Mouse (Mus musculus) heart, embryonic 13.5 days (tissue): ENCODE results near the gene Armc2. TPM values are rescaled to one million over a fixed set of nuclear protein-coding genes. Genes with fewer than 3 reads are reported as not detected.
A peak's percentile ranks its signal among the peaks of the same experiment; 100 is the strongest.
"Not testable (repeated sequence)": the region's sequence is repeated elsewhere in the genome, so short reads cannot be mapped to it uniquely, and the experiment has no call there.

ENCODE experiments used
- ATAC-seq: fragments of 200-750 bp; cut with Nextera tagmentation; 2 replicates; pipeline ENCODE4 v1.8.0; 2017; ENCODE audit warnings: moderate TSS enrichment; ENCODE audit not compliant: insufficient number of reproducible peaks, low FRiP score, low TSS enrichment; ENCODE audit errors: extremely low read depth
- H3K27ac ChIP-seq: fragments of 300-500 bp; sonication (generic); replicated peaks from 2 replicates; pipeline ENCODE4 v1.5.1; 2015; ENCODE audit warnings: moderate library complexity, mild to moderate bottlenecking, inconsistent platforms
- H3K27me3 ChIP-seq: fragments of 300-500 bp; sonication (generic); replicated peaks from 2 replicates; pipeline ENCODE4 v1.6.1; 2015; ENCODE audit warnings: mild to moderate bottlenecking, inconsistent platforms
- H3K36me3 ChIP-seq: fragments of 300-500 bp; sonication (generic); 2 replicates; pipeline ENCODE4 v1.6.1; 2015; ENCODE audit warnings: mild to moderate bottlenecking, inconsistent platforms
- H3K4me1 ChIP-seq: fragments of 300-500 bp; sonication (generic); 2 replicates; pipeline ENCODE4 v1.6.1; 2015; ENCODE audit warnings: inconsistent platforms
- H3K4me2 ChIP-seq: fragments of 300-500 bp; sonication (generic); 2 replicates; pipeline ENCODE4 v1.6.1; 2015; ENCODE audit warnings: inconsistent platforms, mild to moderate bottlenecking, moderate library complexity
- H3K4me3 ChIP-seq: fragments of 300-500 bp; sonication (generic); 2 replicates; pipeline ENCODE4 v1.5.1; 2015; ENCODE audit warnings: moderate library complexity, mild to moderate bottlenecking, inconsistent platforms
- H3K9ac ChIP-seq: fragments of 300-500 bp; sonication (generic); 2 replicates; pipeline ENCODE4 v1.6.1; 2015; ENCODE audit warnings: inconsistent platforms, mild to moderate bottlenecking, moderate library complexity
- H3K9me3 ChIP-seq: fragments of 300-500 bp; sonication (generic); 2 replicates; pipeline ENCODE4 v1.6.1; 2016; ENCODE audit warnings: inconsistent platforms
- WGBS: fragments of 180-500 bp; shearing (Covaris S2); methylation state at CpG from one replicate; pipeline ENCODE4 v1.1.7; 2015; ENCODE audit warnings: mixed read lengths; 5-methylcytosine and 5-hydroxymethylcytosine counted together
- polyA plus RNA-seq: library from polyadenylated mRNA; unstranded; fragments of >200 nt; fragmentation: Nextera tagmentation; extraction: Ambion mirVana; gene quantifications from 2 replicates; pipeline ENCODE4 v1.2.1, GENCODE M21; 2015

Gene Armc2
- polyA plus RNA-seq, 1 experiment from 2014 or later, result 0.94 TPM

GRCm38 (mm10) chr10:41962725-41963124 lies 55.5 kb downstream of the Armc2 start:
- Histone ChIP-seq H3K9ac (no peak overlapping the region), H3K4me1 (no peaks in the 10 kb centered on the region), H3K27ac (no peak overlapping the region), H3K4me3 (no peak overlapping the region), H3K4me2 (no peak overlapping the region), H3K9me3 (no peaks in the 10 kb centered on the region), H3K27me3 (no peaks in the 10 kb centered on the region), H3K36me3 (no peaks in the 10 kb centered on the region)
- no peak for ATAC-seq
- 79% methylated on average over 4 of the region's 4 CpGs for WGBS

DNA sequence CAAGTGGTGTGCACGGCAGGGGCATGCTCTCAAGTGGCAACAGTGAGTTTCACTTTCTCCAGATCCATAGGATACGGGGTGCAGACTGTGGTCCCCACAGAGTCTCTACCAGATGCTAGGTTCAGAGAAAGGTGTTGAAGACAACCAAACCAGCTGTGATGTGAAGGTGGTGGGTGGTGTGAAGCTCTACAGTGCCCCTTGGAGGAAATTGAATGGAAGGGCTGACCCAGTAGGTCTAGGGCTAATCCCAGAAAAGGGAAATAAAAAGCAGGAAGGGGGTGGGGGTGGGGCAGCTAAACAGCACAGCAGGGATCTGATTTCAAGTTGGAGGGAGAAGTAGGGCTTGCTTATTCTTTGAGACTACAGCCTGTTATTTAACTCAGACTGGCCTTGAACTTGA lies 58.4 kb downstream of the Armc2 start:
- H3K9ac ChIP-seq, result no peak overlapping the region
- no peak overlapping the region for H3K4me3 ChIP-seq
- no peaks in the 10 kb centered on the region for H3K9me3 ChIP-seq
- no peak overlapping the region for H3K27ac ChIP-seq
- 53% methylated on average over 2 of the region's 2 CpGs for WGBS
- H3K4me1 ChIP-seq, result no peaks in the 10 kb centered on the region
- H3K36me3 ChIP-seq, result no peaks in the 10 kb centered on the region
- no peak overlapping the region for H3K4me2 ChIP-seq
- H3K27me3 ChIP-seq, result no peaks in the 10 kb centered on the region
- ATAC-seq, result no peak

GRCm38 (mm10) chr10:41958677-41959274 lies 59.5 kb downstream of the Armc2 start:
- Histone ChIP-seq H3K27ac (no peak overlapping the region), H3K9ac (no peak overlapping the region), H3K9me3 (no peaks in the 10 kb centered on the region), H3K4me2 (no peak overlapping the region), H3K27me3 (no peaks in the 10 kb centered on the region), H3K4me3 (no peak overlapping the region), H3K4me1 (no peaks in the 10 kb centered on the region), H3K36me3 (no peaks in the 10 kb centered on the region)
- 91% methylated on average over 19 of the region's 19 CpGs for WGBS
- no peak for ATAC-seq

DNA sequence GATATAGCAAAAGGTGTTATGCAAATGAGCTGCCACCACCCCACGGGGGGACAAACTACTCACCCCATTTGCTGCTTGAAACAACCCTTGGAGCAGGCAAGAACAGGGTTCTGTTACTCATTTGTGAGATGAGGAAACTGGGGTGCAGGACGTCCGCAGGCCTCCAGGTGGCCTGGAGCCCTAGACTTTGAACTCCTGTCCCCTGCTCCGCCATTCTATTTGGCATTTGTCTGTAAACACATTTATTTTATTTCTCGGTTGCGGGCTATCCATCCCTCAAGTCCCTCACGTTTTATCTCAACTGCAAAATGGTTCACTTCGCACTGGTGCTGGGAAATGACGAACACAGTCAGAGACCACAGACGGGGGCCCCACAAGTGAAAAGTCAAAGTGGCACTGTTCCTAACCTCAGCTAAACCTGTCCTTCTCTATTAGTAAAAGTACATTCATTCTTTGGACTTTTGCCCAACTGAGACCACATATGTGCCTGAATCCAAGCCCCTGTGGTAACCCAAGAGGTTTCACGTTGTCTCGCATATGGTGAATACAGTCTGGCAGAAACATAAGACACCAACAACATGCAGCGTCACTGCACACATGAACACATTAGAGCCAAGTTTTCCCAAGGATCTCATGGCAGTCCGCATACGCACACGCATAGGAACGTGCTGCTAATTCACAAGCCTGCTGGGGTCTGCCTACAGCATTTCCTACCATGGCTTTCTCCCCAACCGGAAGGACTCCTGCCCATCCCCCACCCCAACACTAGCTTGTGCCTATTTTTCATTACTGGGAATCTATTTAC lies 60.6 kb downstream of the Armc2 start:
- Histone ChIP-seq H3K4me2 (no peak overlapping the region), H3K27me3 (no peaks in the 10 kb centered on the region), H3K4me3 (no peak overlapping the region), H3K9me3 (no peaks in the 10 kb centered on the region), H3K27ac (no peak overlapping the region), H3K4me1 (no peaks in the 10 kb centered on the region), H3K36me3 (no peaks in the 10 kb centered on the region), H3K9ac (no peak overlapping the region)
- 83% methylated on average over 18 of the region's 18 CpGs for WGBS
- ATAC-seq, result no peak

- H3K4me1 ChIP-seq, result no peaks in the 10 kb centered on the region
- no peak overlapping the region for H3K9ac ChIP-seq
- peaks cover 8% of the 10 kb centered on the region; the same call in 1 of the 2 replicates for H3K9me3 ChIP-seq
- 92% methylated on average over 5 of the region's 5 CpGs for WGBS
- H3K27ac ChIP-seq, result no peak overlapping the region
- H3K4me3 ChIP-seq, result no peak overlapping the region
- H3K36me3 ChIP-seq, result no peaks in the 10 kb centered on the region
- no peaks in the 10 kb centered on the region for H3K27me3 ChIP-seq
- ATAC-seq, result no peak
- H3K4me2 ChIP-seq, result no peak overlapping the region
Measured at GRCm38 (mm10) chr10:41953528-41953864, 64.7 kb downstream of the Armc2 start.

- Histone ChIP-seq H3K4me1 (no peaks in the 10 kb centered on the region), H3K27me3 (no peaks in the 10 kb centered on the region)
- WGBS, result 86% methylated on average over 14 of the region's 14 CpGs
Measured at GRCm38 (mm10) chr10:41952850-41953527, 65.3 kb downstream of the Armc2 start.

GRCm38 (mm10) chr10:41952354-41952753 lies 65.9 kb downstream of the Armc2 start:
- ATAC-seq, H3K36me3 ChIP-seq: not testable (repeated sequence)
- WGBS, result 82% methylated on average over 8 of the region's 10 CpGs

More at GRCm38 (mm10) chr10:41952850-41953527, 65.3 kb downstream of the Armc2 start:
- Histone ChIP-seq H3K4me3 (no peak overlapping the region), H3K4me2 (no peak overlapping the region), H3K9ac (no peak overlapping the region), H3K36me3 (no peaks in the 10 kb centered on the region), H3K27ac (no peak overlapping the region), H3K9me3 (peaks cover 8% of the 10 kb centered on the region; the same call in 1 of the 2 replicates)
- no peak for ATAC-seq

GRCm38 (mm10) chr10:41939090-41939489 lies 79.2 kb downstream of the Armc2 start:
- 72% methylated on average over 4 of the region's 4 CpGs for WGBS
- H3K36me3 ChIP-seq, result no peaks in the 10 kb centered on the region
- H3K9me3 ChIP-seq, result peaks cover 5% of the 10 kb centered on the region; the same call in 1 of the 2 replicates
- H3K27ac ChIP-seq, result no peak overlapping the region
- no peaks in the 10 kb centered on the region for H3K27me3 ChIP-seq
- H3K4me2 ChIP-seq, result no peak overlapping the region
- H3K4me1 ChIP-seq, result peaks cover 45% of the 10 kb centered on the region
- ATAC-seq, result no peak
- H3K9ac ChIP-seq, result no peak overlapping the region
- H3K4me3 ChIP-seq, result no peak overlapping the region

More at GRCm38 (mm10) chr10:41952354-41952753, 65.9 kb downstream of the Armc2 start:
- not testable (repeated sequence) for H3K4me1 ChIP-seq, H3K4me3 ChIP-seq, H3K9ac ChIP-seq, H3K9me3 ChIP-seq, H3K27ac ChIP-seq, H3K4me2 ChIP-seq, H3K27me3 ChIP-seq

- Histone ChIP-seq H3K36me3 (no peaks in the 10 kb centered on the region), H3K9me3 (peaks cover 3% of the 10 kb centered on the region; the same call in 1 of the 2 replicates), H3K27me3 (no peaks in the 10 kb centered on the region), H3K4me3 (no peak overlapping the region), H3K27ac (0 out of 2 replicates have a peak overlapping the region, but pooled peaks have one; percentile 97), H3K4me1 (peaks cover 58% of the 10 kb centered on the region), H3K9ac (no peak overlapping the region), H3K4me2 (no peak overlapping the region)
- 31% methylated on average over 4 of the region's 4 CpGs for WGBS
- no peak for ATAC-seq
Measured at GRCm38 (mm10) chr10:41937176-41937575, 81.1 kb downstream of the Armc2 start.

GRCm38 (mm10) chr10:41936100-41936499 lies 82.1 kb downstream of the Armc2 start:
- Histone ChIP-seq H3K9me3 (no peaks in the 10 kb centered on the region; the same call in 1 of the 2 replicates), H3K9ac (no peak overlapping the region), H3K27me3 (no peaks in the 10 kb centered on the region), H3K4me1 (peaks cover 66% of the 10 kb centered on the region), H3K4me3 (no peak overlapping the region), H3K36me3 (no peaks in the 10 kb centered on the region), H3K4me2 (no peak overlapping the region), H3K27ac (peak overlapping the region; percentile 97)
- ATAC-seq, result no peak
- 55% methylated on average over 4 of the region's 4 CpGs for WGBS

GRCm38 (mm10) chr10:41935476-41935829 lies 82.8 kb downstream of the Armc2 start:
- Histone ChIP-seq H3K4me3 (peak overlapping the region; percentile 35), H3K4me1 (peaks cover 70% of the 10 kb centered on the region), H3K27ac (peak overlapping the region; percentile 97), H3K4me2 (peak overlapping the region; percentile 66), H3K9me3 (no peaks in the 10 kb centered on the region; the same call in 1 of the 2 replicates), H3K27me3 (no peaks in the 10 kb centered on the region), H3K36me3 (no peaks in the 10 kb centered on the region), H3K9ac (peak overlapping the region; percentile 71; the same call in 1 of the 2 replicates)
- ATAC-seq, result no peak
